Mouse (Mus musculus) embryonic facial prominence, embryonic 15.5 days (tissue): ENCODE measurements around the gene Zdhhc21. TPM values are rescaled to one million over a fixed set of nuclear protein-coding genes. Genes with fewer than 3 reads are reported as not detected.

Experiments
- ATAC-seq: fragments of 200-750 bp; cut with Nextera tagmentation; 2 replicates; pipeline ENCODE4 v1.8.0; 2017; ENCODE audit warnings: low read depth, moderate TSS enrichment; ENCODE audit not compliant: insufficient number of reproducible peaks, low FRiP score, low TSS enrichment
- H3K27ac ChIP-seq: fragments of 300-500 bp; sonication (generic); replicated peaks from 2 replicates; pipeline ENCODE4 v1.5.1; 2015; ENCODE audit warnings: mild to moderate bottlenecking, inconsistent platforms
- H3K27me3 ChIP-seq: fragments of 300-500 bp; sonication (generic); 2 replicates; pipeline ENCODE4 v1.6.1; 2015; ENCODE audit warnings: inconsistent platforms
- H3K36me3 ChIP-seq: fragments of 300-500 bp; sonication (generic); 2 replicates; pipeline ENCODE4 v1.6.1; 2015; ENCODE audit warnings: mild to moderate bottlenecking, inconsistent platforms
- H3K4me1 ChIP-seq: fragments of 300-500 bp; sonication (generic); 2 replicates; pipeline ENCODE4 v1.6.1; 2015; ENCODE audit warnings: inconsistent platforms
- H3K4me2 ChIP-seq: fragments of 300-500 bp; sonication (generic); replicated peaks from 2 replicates; pipeline ENCODE4 v1.6.1; 2015; ENCODE audit warnings: mild to moderate bottlenecking, inconsistent platforms
- H3K4me3 ChIP-seq: fragments of 300-500 bp; sonication (generic); replicated peaks from 2 replicates; pipeline ENCODE4 v1.5.1; 2015; ENCODE audit warnings: mild to moderate bottlenecking, inconsistent platforms
- H3K9ac ChIP-seq: fragments of 300-500 bp; sonication (generic); 2 replicates; pipeline ENCODE4 v1.6.1; 2015; ENCODE audit warnings: inconsistent platforms
- H3K9me3 ChIP-seq: fragments of 300-500 bp; sonication (generic); replicated peaks from 2 replicates; pipeline ENCODE4 v1.6.1; 2016; ENCODE audit warnings: inconsistent platforms
- WGBS: fragments of 180-500 bp; shearing (Covaris S2); methylation state at CpG from one replicate; pipeline ENCODE4 v1.1.7; 2015; 5-methylcytosine and 5-hydroxymethylcytosine counted together
- polyA plus RNA-seq: library from polyadenylated mRNA; unstranded; fragments of >200 nt; fragmentation: Nextera tagmentation; extraction: Ambion mirVana; gene quantifications from 2 replicates; pipeline ENCODE4 v1.2.1, GENCODE M21; 2015

The Zdhhc21 gene
- polyA plus RNA-seq: 13.9 and 15.2 TPM in 2 replicates

DNA sequence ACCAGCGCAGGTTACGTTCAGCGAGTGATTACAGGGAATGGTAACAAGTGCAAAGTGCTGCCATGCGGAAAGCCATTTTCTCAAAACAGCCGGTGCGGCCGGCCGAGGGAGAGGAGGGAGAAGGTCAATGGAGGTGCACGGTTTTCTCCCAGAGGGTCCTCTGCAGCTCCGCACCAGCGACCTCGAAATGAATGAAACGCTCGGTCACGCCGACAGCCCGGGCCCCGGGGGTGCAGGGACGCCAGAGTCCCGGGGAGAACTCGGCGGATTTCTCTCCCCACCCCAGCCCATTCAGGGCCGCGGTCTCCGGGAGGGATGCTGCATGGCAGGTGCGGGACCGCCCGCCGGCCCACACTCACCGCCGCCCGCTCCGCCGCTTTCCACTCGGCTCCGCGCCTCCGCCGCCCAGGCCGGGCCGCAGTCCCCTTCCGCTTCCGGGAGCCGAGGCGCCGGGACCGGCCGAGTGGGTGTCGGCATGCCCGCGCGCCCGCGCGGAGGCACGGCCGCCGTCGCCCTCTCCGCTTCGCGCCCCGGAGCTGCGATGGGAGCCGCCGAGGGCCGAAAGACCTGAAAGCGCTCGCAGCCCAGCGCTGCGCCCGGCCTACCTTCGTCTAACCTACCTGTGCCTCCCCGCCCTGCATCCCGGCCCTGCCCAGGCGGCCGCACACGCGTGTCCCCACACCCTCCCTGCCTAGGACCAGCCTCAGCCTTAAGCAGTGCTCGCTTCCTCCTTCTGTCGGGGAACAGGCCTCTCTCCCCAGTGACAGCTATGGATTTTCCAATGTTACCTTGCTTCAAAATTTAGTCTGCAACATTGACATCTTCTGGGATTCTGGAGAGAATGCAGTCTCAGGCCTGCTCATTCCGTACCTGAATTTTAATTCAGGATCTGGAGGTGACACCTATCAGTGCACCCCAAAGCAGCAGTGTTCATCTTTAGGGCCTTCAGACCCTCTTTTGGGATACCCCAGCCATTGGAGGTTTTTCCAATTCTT, at the start of gene Zdhhc21:
Zdhhc21 (minus strand) TSS at position 828 of the 995 bp plus-strand sequence.
- Histone ChIP-seq H3K27me3 (no peaks in the 10 kb centered on the region), H3K9me3 (no peaks in the 10 kb centered on the region), H3K27ac (peak within 1 kb of the TSS; percentile 72), H3K4me2 (peak within 1 kb of the TSS; percentile 63), H3K4me1 (0 out of 2 replicates have a peak, but pooled peaks cover 5% of the 10 kb centered on the region), H3K9ac (peak within 1 kb of the TSS; percentile 76), H3K4me3 (peak within 1 kb of the TSS; percentile 65), H3K36me3 (no peaks in the 10 kb centered on the region)
- ATAC-seq: peak; percentile 83
- WGBS: under 1% methylated on average over 80 of the region's 82 CpGs

DNA sequence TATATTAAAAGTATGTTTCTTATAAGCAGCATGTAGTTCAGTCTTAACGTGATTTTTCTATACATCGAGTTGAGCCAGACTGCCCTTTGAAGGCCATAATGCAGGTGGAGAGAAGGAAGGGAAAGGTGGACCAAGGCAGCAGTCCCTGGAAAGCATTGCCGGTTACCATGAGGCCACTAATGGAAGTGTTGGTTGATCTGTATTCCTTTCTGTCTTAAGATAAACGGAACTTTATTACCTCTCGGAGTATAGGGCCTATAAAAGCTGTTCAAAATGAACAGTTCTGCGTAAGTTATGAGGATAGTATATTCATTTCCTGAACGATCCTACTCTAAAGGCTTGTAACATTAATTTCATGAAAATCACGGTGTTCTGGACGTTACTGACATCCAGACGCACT, 35.5 kb upstream of the Zdhhc21 start:
- H3K4me3 ChIP-seq: no peak overlapping the region
- no peaks in the 10 kb centered on the region for H3K36me3 ChIP-seq
- H3K9me3 ChIP-seq: no peaks in the 10 kb centered on the region
- H3K9ac ChIP-seq: no peak overlapping the region
- no peak overlapping the region for H3K4me2 ChIP-seq
- no peak for ATAC-seq
- H3K27ac ChIP-seq: no peak overlapping the region
- H3K27me3 ChIP-seq: no peaks in the 10 kb centered on the region
- H3K4me1 ChIP-seq: peaks cover 17% of the 10 kb centered on the region
- 88% methylated on average over 10 of the region's 10 CpGs for WGBS

GRCm38 (mm10) chr4:82892247-82892646, 32.5 kb upstream of the Zdhhc21 start:
- H3K27ac ChIP-seq: peak overlapping the region; percentile 84

DNA sequence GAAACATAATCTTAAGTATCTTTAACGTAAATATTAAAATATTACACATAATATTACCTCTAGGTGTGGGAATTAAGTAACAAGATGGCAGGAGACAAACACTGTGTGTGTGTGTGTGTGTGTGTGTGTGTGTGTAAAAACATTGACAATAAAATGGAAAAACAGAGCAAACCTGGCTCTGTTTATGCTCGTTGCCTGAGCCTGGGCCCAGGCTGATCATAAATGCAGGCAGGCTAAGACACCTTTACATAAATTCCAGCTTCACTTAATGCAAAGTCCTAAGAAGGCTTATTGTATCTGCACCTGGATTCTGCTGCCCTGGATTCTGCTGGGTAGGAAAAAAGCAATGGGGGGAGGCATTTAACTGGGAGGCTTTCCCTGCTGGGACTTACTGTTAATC, 31.8 kb upstream of the Zdhhc21 start:
- 34% methylated on average over 2 of the region's 2 CpGs for WGBS
- H3K9ac ChIP-seq: no peak overlapping the region
- H3K27me3 ChIP-seq: no peaks in the 10 kb centered on the region
- H3K4me2 ChIP-seq: no peak overlapping the region
- H3K27ac ChIP-seq: peak overlapping the region; percentile 86
- no peaks in the 10 kb centered on the region for H3K36me3 ChIP-seq
- ATAC-seq: no peak
- H3K4me3 ChIP-seq: no peak overlapping the region
- no peaks in the 10 kb centered on the region for H3K9me3 ChIP-seq
- peaks cover 27% of the 10 kb centered on the region for H3K4me1 ChIP-seq

More at GRCm38 (mm10) chr4:82892247-82892646, 32.5 kb upstream of the Zdhhc21 start:
- ATAC-seq: no peak
- H3K36me3 ChIP-seq: no peaks in the 10 kb centered on the region
- H3K4me2 ChIP-seq: no peak overlapping the region
- H3K4me3 ChIP-seq: no peak overlapping the region
- no peaks in the 10 kb centered on the region for H3K9me3 ChIP-seq
- no peaks in the 10 kb centered on the region for H3K27me3 ChIP-seq
- WGBS: 55% methylated on average over 5 of the region's 5 CpGs
- peaks cover 27% of the 10 kb centered on the region for H3K4me1 ChIP-seq
- H3K9ac ChIP-seq: no peak overlapping the region

GRCm38 (mm10) chr4:82891049-82891448, 31.3 kb upstream of the Zdhhc21 start:
- no peaks in the 10 kb centered on the region for H3K36me3 ChIP-seq
- H3K4me3 ChIP-seq: no peak overlapping the region
- peak overlapping the region; percentile 13; the same call in 1 of the 2 replicates for H3K4me2 ChIP-seq
- H3K27me3 ChIP-seq: no peaks in the 10 kb centered on the region
- peak; percentile 91 for ATAC-seq
- 40% methylated on average over 7 of the region's 7 CpGs for WGBS
- no peaks in the 10 kb centered on the region for H3K9me3 ChIP-seq
- peaks cover 27% of the 10 kb centered on the region for H3K4me1 ChIP-seq
- no peak overlapping the region for H3K9ac ChIP-seq
- H3K27ac ChIP-seq: peak overlapping the region; percentile 86

DNA sequence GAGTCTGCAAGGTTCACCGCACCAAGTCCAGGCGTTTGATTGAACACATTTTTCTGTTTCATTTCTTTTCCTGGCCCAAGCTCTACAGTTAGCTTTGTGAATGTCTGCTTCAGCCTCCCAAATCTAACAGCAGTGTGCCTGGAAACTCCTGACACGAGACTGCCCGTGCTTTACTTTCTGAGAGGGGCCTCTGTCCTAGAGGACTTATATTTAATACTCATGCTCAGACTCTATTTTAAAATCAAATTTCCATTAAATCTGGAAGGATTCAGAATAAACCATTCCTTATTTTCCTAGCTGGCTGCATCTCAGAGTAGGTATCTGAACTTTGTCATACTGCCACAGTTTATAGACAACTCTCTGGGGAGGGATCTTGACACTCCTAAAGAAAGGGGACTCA, 30.8 kb upstream of the Zdhhc21 start:
- no peak overlapping the region for H3K4me3 ChIP-seq
- H3K27me3 ChIP-seq: no peaks in the 10 kb centered on the region
- H3K9ac ChIP-seq: no peak overlapping the region
- peak; percentile 69 for ATAC-seq
- peaks cover 27% of the 10 kb centered on the region for H3K4me1 ChIP-seq
- no peaks in the 10 kb centered on the region for H3K36me3 ChIP-seq
- WGBS: 49% methylated on average over 4 of the region's 4 CpGs
- no peaks in the 10 kb centered on the region for H3K9me3 ChIP-seq
- peak overlapping the region; percentile 13; the same call in 1 of the 2 replicates for H3K4me2 ChIP-seq
- H3K27ac ChIP-seq: peak overlapping the region; percentile 86

GRCm38 (mm10) chr4:82886148-82886547, 26.4 kb upstream of the Zdhhc21 start:
- WGBS: 71% methylated on average over 2 of the region's 2 CpGs

GRCm38 (mm10) chr4:82885535-82885913, 25.8 kb upstream of the Zdhhc21 start:
- Histone ChIP-seq H3K27ac (no peak overlapping the region), H3K4me1 (peaks cover 26% of the 10 kb centered on the region), H3K4me3 (no peak overlapping the region), H3K9me3 (no peaks in the 10 kb centered on the region), H3K9ac (no peak overlapping the region), H3K27me3 (no peaks in the 10 kb centered on the region), H3K36me3 (no peaks in the 10 kb centered on the region), H3K4me2 (no peak overlapping the region)
- no peak for ATAC-seq
- WGBS: 62% methylated on average over 1 of the region's 1 CpGs

More at GRCm38 (mm10) chr4:82886148-82886547, 26.4 kb upstream of the Zdhhc21 start:
- Histone ChIP-seq H3K4me1 (peaks cover 32% of the 10 kb centered on the region), H3K4me3 (no peak overlapping the region), H3K4me2 (no peak overlapping the region), H3K27me3 (no peaks in the 10 kb centered on the region), H3K27ac (no peak overlapping the region), H3K9ac (no peak overlapping the region), H3K36me3 (no peaks in the 10 kb centered on the region), H3K9me3 (no peaks in the 10 kb centered on the region)
- no peak for ATAC-seq

DNA sequence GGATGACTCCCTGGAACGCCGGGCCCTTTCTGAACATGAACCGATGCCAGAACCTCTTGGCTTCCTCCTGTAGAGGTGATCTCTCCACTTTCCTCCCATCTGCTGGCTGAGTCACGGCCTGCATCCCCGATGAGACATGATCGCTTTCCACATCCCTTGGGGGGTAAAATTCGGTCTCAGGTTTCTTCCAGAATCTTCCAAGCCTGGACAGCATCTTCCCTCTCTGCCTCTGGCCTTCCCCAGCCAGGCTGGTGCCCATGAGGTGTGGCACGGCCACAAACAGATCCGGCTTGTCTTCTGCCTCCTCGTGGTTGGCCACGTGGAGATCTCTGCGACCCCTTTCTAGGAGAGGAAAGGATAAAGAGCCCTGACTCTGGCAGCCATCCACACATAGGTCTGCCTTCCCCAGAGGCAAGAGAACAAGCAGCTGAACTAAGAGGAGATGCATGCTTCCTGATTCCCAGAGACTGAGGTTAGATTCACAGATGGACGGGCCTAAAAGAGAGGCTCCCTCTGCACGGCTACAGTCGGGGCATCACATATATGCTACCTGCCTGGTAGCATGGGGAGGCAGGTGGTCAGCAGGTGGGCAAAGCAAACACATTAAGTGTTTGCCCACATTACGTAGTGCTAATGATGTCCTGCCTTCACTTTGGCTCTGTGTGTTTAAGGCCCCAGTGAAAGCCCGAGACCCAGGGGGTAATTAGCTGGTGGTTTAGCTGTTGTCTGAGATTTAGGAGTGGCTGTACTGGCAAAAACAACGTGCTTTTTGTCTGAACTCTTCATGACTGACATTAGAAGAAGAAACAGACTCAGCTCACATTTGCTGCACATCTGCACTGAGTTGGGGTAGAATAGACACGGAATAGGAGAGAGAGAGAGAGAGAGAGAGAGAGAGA, 25.1 kb upstream of the Zdhhc21 start, which contains the start of gene Cer1:
Cer1 (minus strand) TSS at position 513 of the 899 bp plus-strand sequence.
- Histone ChIP-seq H3K36me3 (no peaks in the 10 kb centered on the region), H3K4me3 (no peak within 1 kb of the TSS), H3K27ac (peak within 1 kb of the TSS; percentile 58), H3K4me2 (no peak within 1 kb of the TSS), H3K9me3 (no peaks in the 10 kb centered on the region), H3K9ac (no peak within 1 kb of the TSS), H3K27me3 (no peaks in the 10 kb centered on the region), H3K4me1 (peaks cover 20% of the 10 kb centered on the region)
- ATAC-seq: no peak; the same call in 1 of the 2 replicates
- 49% methylated on average over 18 of the region's 19 CpGs for WGBS

DNA sequence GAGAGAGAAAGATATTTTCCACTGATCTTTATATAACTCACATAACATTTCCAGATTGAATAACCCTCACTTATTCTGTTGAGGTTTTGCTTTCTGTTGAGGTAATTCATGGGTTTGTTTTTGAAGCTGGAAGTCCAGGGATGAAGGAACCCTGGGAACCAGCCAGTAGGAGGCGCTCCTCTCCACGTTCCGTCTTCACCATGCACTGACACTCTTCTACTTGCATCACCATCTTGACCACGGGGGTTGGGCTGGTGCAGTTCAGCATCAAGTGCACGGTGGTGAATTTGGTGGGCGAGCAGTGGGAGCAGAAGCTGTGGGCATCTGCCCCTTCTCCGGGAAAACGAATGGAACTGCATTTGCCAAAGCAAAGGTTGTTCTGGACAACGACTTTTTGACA, 22.7 kb upstream of the Zdhhc21 start:
- Histone ChIP-seq H3K36me3 (no peaks in the 10 kb centered on the region), H3K4me3 (no peak overlapping the region)
- 85% methylated on average over 9 of the region's 9 CpGs for WGBS

GRCm38 (mm10) chr4:82881366-82881765, 21.6 kb upstream of the Zdhhc21 start:
- Histone ChIP-seq H3K36me3 (no peaks in the 10 kb centered on the region), H3K9ac (no peak overlapping the region), H3K4me2 (no peak overlapping the region), H3K4me1 (peaks cover 14% of the 10 kb centered on the region), H3K27me3 (no peaks in the 10 kb centered on the region), H3K9me3 (no peaks in the 10 kb centered on the region), H3K27ac (no peak overlapping the region), H3K4me3 (no peak overlapping the region)
- 84% methylated on average over 3 of the region's 3 CpGs for WGBS
- no peak for ATAC-seq

More for the DNA sequence above, 22.7 kb upstream of the Zdhhc21 start:
- Histone ChIP-seq H3K9ac (no peak overlapping the region), H3K9me3 (no peaks in the 10 kb centered on the region), H3K4me1 (peaks cover 14% of the 10 kb centered on the region), H3K27ac (no peak overlapping the region), H3K27me3 (no peaks in the 10 kb centered on the region), H3K4me2 (no peak overlapping the region)
- ATAC-seq: no peak
